Mouse (Mus musculus) layer of hippocampus, adult 9-10 months (tissue): Measurements from ENCODE around the gene Plek2.
"Not testable (repeated sequence)": the region's sequence is repeated elsewhere in the genome, so short reads cannot be mapped to it uniquely, and the experiment has no call there.

ENCODE experiments used
- DNase-seq: peaks from one replicate; pipeline ENCODE4 v3.0.0; 2022; ENCODE audit warnings: low spot score

Plek2 gene

DNA sequence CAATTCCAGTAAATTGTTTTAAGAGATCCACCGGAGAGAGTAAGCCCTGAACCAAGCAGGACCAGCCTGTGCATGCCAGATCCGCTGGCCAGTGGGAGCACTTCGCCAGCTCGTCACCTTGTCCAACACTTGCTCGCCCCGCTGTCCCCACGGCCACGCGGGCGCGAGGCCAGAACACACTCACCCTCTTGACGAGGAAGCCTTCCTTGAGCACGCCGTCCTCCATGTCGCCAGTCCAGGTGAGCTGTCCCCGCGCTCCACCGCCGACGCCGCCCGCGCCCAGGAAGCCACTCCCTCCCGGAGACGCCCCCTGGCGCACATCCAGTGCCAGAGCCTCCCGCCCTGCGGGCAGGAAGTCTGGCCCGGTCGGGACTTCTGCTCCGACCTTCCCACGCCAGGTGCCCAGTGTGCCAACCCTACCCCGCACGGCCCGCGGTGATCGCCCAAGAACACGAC, at the start of gene Plek2:
Gene Plek2 (minus strand): TSS at position 258 of the 456 bp plus-strand sequence.
- DNase-seq = no peak

GRCm38 (mm10) chr12:78956405-78956804, 49.6 kb upstream of the Plek2 start:
- no peak for DNase-seq

GRCm38 (mm10) chr12:78952484-78952883, 45.7 kb upstream of the Plek2 start:
- DNase-seq = no peak

- DNase-seq = no peak
These were observed 45.3 kb upstream of the Plek2 start for GRCm38 (mm10) chr12:78952053-78952452.

DNA sequence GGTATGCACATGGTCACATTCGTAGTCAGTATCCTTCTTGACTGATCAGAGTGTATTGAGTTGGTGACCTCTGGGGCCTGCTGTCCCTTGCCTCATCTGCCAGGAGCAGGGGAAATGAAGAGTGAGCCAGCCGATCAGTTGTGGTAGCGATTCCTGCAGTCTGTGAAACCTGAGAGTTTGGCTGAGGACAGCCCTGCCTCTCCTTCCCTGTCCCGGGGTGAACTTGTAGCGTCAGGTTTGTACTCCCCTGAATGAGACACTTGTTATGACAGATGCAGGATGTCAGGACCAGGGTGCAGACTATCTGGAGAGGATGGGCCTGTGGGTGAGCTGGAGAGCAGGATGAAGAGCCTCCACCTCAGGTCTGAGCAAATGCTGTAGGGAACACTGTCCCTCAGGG, 40.9 kb upstream of the Plek2 start:
- no peak for DNase-seq

DNA sequence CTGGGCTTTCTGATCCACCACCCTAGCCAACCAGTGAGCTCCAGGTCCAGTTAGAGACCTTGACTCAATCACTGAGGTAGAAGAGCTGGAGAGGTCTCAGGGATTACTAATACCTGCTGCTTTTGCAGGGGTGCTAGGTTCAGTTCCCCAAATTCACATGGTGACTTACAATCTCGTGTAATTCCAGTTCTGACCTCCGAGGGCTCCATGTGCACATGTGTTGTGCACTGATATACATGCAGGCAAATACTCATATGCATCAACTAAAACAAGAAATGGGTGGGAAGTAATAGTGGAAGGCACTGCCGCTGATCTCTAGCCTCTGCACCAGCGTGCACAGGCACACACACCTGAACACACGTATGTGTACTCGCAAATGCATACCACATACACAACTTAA, 40.4 kb upstream of the Plek2 start:
- no peak for DNase-seq

DNA sequence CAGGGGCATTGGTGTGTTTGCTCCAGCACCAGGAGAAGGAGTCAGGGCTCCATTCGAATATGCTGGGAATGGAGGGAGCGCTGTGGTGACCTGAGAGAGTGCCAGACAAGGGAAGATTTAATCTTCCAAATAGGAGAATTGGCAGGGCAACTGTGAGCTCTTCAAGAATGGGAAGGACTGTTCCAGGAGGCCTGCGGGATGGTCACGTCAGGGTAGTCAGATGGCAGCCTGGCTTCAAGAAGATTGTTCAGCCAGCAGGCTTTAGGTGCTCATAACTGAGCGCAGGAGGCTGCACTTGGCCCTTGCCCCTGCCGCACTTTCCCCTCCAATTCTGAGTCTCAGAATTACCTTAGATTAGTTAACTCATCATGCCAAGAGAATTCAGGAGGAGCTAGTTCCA, 36.2 kb upstream of the Plek2 start:
- DNase-seq = no peak

- DNase-seq = no peak
These were observed 33.3 kb upstream of the Plek2 start for GRCm38 (mm10) chr12:78940081-78940480.

- DNase-seq = no peak
These were observed 32.8 kb upstream of the Plek2 start for GRCm38 (mm10) chr12:78939393-78940037.

DNA sequence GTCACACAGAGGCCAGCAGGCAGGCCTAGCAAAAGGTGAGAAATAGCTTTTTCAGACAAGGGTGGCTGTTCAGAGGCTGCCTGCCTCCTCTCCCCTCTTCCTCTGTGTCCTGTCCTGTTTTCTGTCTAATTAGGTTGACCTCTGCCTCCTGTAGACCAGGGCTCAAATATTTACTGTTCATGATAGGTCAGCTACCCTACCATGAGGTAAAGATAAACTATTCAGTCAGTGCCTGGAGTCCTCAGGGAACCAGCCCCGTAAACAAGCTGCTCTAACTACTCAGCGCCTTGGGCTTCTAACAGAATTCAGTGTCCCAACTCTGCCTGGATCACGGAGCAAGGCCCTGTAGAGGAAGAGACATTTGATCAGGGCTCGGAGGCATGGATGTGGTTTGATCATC, 29.7 kb upstream of the Plek2 start:
- no peak for DNase-seq

DNA sequence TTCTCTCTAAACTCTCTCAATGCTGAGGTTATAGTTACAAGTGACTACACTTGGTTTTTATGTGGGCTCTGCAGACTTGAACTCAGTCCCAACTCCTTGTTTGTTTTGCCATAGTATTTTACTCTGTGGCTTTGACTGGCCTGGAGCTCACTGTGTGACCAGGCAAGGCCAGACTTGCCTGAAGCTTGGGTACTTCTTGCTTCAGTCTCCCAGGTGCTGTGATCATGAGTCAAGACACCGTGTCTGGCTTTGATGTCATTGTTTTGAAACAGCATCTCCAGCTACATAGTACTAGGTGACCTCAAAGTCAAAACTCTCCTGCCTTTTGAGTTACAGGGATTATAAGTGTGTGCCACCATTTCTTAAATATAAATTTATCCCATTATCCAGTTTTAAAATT, 23.1 kb upstream of the Plek2 start:
- no peak for DNase-seq

GRCm38 (mm10) chr12:78927287-78927686, 20.5 kb upstream of the Plek2 start:
- DNase-seq = no peak

GRCm38 (mm10) chr12:78923539-78924189, 16.9 kb upstream of the Plek2 start:
- no peak for DNase-seq

DNA sequence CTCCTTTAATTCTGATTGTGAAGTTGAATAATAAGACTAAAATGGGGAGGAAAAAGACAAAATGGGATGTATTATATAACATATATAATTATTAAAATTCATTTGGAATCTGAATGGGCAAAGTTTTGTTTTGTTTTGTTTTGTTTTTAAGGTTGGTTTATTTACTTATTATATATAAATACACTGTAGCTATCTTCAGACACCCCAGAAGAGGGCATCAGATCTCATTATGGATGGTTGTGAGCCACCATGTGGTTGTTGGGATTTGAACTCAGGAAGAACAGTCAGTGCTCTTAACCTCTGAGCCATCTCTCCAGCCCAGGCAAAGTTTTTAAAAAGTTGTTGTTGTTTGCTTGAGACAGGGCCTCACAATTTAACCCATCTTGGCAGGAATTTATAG, 16.2 kb upstream of the Plek2 start:
- not testable (repeated sequence) for DNase-seq

- DNase-seq = no peak
These were observed 15.3 kb upstream of the Plek2 start for GRCm38 (mm10) chr12:78922058-78922457.

DNA sequence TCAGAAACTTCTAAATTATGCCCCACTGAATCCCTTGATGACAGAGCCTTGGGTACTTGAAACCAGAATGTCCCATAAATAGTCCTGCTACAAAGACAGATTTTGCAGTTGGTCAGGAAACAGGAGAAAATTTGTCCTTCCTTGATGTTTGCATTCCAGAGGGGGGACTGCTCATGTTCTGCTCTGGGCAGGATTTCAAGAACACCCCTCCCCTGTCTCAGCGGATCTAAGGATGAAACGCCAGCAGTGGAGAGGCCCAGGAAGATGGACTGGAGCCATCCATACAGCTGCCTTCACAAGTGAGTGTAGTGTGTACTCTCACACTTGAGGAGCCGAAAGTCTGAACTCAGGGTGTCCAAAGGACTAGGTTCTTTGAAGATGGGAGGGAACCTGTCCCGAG, 14.7 kb upstream of the Plek2 start:
- no peak for DNase-seq

DNA sequence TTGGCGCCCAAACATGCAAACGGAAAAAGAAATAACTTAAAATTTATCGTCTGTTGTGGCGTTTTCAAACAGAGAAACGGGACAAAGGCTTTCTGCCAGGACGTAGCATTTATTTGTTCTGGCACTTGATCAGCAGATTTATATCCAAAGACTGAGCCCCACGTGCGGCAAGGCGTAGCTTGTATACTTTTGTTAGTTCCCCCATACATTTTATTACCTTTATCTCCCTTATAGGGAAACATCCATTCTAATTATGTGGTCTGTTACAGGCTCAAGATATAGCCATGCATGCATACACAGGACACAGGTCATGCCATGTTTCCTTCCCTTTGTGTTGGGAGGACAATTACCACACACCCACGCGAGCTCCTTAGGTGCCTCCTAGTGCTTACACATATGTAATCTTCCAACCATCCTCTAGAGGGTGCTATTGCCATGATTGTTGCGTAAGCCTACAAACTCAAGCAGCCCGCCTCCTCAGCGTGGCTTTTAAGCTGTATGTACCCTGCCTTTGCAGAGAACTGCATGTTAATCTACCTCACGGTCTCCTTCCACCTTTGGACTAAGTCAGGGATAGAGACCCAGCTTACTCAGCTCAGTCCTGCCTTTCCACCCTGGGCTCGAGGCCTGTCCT, 12.4 kb upstream of the Plek2 start:
- DNase-seq = peak; percentile 76

DNA sequence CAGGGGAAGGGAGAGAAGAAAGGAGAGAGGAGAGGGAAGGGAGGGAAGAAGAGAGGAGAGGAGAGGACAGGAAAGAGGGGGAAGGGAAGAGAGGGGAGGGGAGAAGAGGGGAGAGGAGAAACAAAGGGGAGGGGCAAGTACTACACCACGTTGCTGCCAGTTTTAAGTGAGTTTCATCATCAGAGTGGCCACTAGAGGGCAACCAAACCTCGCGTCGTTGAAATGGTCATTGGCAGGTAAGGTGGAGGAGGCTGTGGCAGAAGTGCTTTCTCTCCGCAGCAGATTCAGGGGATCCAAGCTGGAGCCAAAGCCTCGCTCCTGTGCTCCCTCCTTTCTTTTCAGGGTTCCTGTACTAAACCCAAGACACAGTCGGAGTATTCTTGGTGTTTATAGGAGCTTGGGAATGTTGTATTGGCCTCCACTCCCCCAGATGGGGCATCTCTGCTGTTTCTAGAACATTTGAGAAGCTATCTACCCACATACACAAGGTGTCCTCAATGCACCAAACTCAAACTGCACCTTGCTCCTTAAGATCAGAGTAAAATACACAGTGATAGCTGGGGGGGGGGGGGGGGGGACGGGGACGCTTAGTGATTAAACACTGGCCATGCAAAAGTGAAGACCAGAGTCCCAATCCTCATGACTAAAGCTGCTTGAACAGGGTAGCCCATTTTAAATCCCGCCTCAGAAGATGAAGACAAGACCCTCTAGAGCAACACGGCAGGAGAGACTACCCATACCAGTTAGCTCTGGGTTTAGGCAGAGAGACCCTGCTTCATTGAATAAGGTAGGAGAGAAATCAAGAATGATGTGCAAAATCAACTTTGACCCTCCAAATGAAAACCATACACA, 11.7 kb upstream of the Plek2 start:
- DNase-seq = peak; percentile 78

DNA sequence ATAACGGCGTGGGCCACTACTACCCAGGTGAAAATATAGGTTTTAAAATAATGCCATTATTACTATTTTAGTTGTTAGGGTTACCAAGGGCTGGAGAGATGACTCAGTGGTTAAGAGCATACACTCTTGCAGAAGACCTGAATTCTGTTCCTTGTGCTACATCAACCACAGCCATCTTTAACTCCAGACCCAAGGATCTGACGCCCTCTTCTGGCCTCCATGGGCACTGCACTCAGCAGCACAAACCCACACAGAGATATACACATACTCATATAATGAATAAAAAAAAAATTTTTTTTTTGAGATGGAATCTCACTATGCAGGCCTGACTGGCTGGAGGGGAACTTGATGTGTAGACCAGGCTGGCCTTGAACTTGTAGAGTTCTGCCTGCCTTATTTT, 9.5 kb upstream of the Plek2 start:
- DNase-seq = no peak

GRCm38 (mm10) chr12:78915561-78915960, 8.8 kb upstream of the Plek2 start:
- no peak for DNase-seq

DNA sequence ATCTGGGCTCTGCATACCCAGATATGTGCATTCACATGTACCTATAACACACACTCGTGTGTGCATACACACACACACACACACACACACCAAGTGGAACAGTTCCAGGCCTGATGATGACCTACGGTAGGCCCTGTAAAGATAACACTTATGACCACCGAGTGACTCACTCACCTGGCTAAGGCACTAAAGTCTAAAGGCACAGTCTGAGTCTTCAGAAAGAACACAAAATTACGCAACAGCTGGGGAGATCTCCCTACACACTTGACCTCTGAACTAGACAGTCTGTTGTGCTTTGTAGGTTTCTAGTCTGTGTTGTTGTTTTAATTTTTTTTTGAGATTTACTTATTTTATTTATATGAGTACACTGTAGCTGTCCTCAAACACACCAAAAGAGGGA, 7.7 kb upstream of the Plek2 start:
- no peak for DNase-seq

DNA sequence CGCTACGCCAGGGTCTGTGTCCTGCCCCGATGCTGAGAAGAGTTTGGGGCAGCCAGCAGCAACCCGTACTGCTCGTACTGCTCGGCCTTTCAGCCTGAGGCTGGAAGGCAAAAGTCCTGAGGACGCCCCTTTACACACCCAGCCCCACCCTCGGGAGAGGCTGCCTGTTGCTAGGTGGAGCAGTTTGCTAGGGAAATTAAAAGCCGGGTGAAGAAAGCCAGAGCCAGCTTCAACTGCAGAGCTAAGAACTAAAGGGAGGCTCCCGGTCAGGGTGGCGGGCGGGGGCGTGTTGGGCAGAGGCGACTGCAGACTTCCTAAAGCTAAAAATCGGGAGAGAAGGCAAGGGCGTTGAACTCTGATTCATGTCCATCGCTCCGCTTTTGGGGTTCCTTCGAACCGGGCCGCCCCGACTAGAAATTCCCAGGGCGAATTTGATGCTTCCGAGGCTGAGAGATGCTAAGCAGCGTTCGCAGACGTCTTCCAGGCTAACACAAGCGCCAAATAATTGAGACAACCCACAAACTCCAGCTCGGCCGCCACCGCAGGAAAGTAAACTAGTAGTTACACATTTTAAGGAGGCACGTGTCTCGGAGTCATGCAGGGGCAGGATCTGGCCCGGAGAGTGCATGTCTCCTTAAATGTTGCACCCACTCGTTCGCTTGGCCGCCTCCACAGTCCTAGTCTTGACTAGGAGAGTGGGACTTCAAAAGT, 5.1 kb upstream of the Plek2 start:
- DNase-seq = no peak
